Mouse (Mus musculus): ENCODE measurements around the gene Zscan10. TPM values are rescaled to one million over a fixed set of nuclear protein-coding genes. Genes with fewer than 3 reads are reported as not detected.

Gene Zscan10
- polyA plus RNA-seq, 1 experiment from 2014 or later, result 0.26 TPM

DNA sequence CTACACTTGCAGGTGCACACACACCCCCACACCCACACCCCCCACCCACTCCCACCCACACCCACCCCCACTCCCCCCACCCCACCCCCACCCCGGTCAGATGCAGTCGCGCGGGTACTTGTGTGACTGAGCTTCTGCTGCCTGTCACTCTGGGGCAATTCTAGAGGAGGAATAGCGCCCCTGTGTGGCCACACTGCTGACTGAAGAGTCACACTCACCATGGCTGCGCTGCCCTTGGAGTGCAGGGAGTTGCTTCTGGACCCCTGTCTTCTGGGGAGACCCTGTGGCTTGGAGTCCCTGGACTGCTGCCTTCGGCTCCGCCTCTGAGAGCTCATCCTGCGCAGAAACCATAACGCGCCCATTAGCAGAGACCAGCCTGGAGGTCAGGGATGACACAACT is 40.9 kb upstream of the Zscan10 start:
- H3K36me3 ChIP-seq (ENCODE audit: control insufficient read depth, insufficient read depth, low read length), result peaks cover 31% of the 10 kb centered on the region
- WGBS, result 54% methylated on average over 11 of the region's 11 CpGs
- no peak overlapping the region for H3K27ac ChIP-seq (ENCODE audit: low read length)
- no peak overlapping the region for H3K4me3 ChIP-seq (ENCODE audit: low read length)
- no peak overlapping the region for H3K4me2 ChIP-seq (ENCODE audit: low read depth, low read length)
- H3K9ac ChIP-seq (ENCODE audit: low read length), result no peak overlapping the region
- ATAC-seq (ENCODE audit: low read depth), result no peak
- H3K9me3 ChIP-seq (ENCODE audit: control insufficient read depth, low read length), result no peaks in the 10 kb centered on the region
- H3K4me1 ChIP-seq (replicated peaks; ENCODE audit: control insufficient read depth, insufficient read depth, low read length), result peaks cover 8% of the 10 kb centered on the region
- no peaks in the 10 kb centered on the region for H3K27me3 ChIP-seq (ENCODE audit: control insufficient read depth, insufficient read depth, low read depth, low read length)

DNA sequence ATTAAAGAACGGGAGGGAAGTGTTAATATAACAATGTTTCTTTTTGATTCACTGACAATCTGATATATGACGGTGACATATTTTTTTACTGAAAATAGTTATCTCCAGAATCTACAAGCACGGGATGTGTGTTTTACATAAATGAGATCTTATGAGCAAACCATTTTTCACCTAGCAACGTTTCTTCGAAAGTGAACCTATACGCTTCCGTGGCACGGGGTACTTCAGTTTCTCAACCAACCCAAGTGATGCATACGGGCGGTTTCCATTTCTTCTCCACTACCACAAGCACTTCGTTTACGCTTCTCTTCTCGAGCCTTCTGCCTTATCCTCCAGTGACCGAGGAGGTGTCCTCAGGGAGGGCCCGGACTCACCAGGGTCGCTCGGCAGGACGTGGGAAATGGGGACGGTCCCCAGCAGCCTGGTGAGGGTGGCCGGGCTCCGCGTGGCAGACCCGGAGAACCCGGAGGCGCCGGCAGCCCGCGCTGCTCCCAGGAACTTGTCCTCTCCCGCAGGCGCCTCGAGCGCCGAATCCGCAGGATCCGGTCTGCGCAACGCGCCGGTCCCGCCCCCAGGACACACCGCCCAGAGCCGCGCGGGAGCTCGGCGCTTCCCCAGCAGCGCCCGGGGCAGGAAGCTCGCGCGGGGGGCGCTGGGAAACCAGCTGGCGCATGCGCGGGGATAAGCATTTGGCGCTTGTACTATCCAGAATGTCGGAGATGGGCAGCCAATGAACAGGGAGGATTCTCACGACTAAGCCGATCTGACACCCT is 36.9 kb upstream of the Zscan10 start, which contains the start of gene Zfp213:
Gene Zfp213 (minus strand): TSS at position 644 of the 773 bp plus-strand sequence.
- peak within 1 kb of the TSS; percentile 82 for H3K4me2 ChIP-seq (ENCODE audit: low read depth, low read length)
- no peaks in the 10 kb centered on the region for H3K9me3 ChIP-seq (ENCODE audit: control insufficient read depth, low read length)
- peak; percentile 99 for ATAC-seq (ENCODE audit: low read depth)
- H3K4me1 ChIP-seq (replicated peaks; ENCODE audit: control insufficient read depth, insufficient read depth, low read length), result peaks cover 11% of the 10 kb centered on the region
- H3K27me3 ChIP-seq (ENCODE audit: control insufficient read depth, insufficient read depth, low read depth, low read length), result no peaks in the 10 kb centered on the region
- H3K27ac ChIP-seq (ENCODE audit: low read length), result peak within 1 kb of the TSS; percentile 98
- H3K9ac ChIP-seq (ENCODE audit: low read length), result peak within 1 kb of the TSS; percentile 98
- peak within 1 kb of the TSS; percentile 86 for H3K4me3 ChIP-seq (ENCODE audit: low read length)
- under 1% methylated on average over 59 of the region's 59 CpGs for WGBS
- H3K36me3 ChIP-seq (ENCODE audit: control insufficient read depth, insufficient read depth, low read length), result peaks cover 10% of the 10 kb centered on the region

- ATAC-seq (ENCODE audit: low read depth), result peak; percentile 74
- Histone ChIP-seq H3K27me3 (ENCODE audit: control insufficient read depth, insufficient read depth, low read depth, low read length) (no peaks in the 10 kb centered on the region), H3K9me3 (ENCODE audit: control insufficient read depth, low read length) (no peaks in the 10 kb centered on the region), H3K4me3 (ENCODE audit: low read length) (peak overlapping the region; percentile 86), H3K4me2 (ENCODE audit: low read depth, low read length) (peak overlapping the region; percentile 82), H3K27ac (ENCODE audit: low read length) (peak overlapping the region; percentile 87), H3K9ac (ENCODE audit: low read length) (peak overlapping the region; percentile 98), H3K36me3 (ENCODE audit: control insufficient read depth, insufficient read depth, low read length) (peaks cover 8% of the 10 kb centered on the region), H3K4me1 (replicated peaks; ENCODE audit: control insufficient read depth, insufficient read depth, low read length) (peaks cover 11% of the 10 kb centered on the region)
- WGBS, result under 1% methylated on average over 8 of the region's 8 CpGs
These were observed 36.3 kb upstream of the Zscan10 start for GRCm38 (mm10) chr17:23564368-23564715.

DNA sequence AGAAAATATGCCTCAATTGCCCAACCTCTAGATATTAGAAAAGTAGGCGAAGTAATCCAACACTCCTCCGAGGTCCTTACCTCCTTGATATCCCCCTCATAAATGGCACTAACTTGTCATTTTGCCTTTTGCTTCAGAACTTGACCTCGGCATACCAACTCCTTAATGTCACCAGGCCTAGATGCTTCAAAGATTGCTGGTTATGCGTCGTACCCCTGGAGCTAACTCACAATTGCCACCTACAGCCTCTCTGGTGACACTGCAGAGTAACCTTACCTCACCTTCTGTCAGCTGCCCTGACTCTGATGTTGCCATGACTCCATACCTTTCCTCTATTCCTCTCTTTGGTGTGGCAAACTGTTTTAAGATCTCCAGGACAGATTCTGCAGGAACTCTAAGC is 33.9 kb upstream of the Zscan10 start:
- 46% methylated on average over 5 of the region's 5 CpGs for WGBS

DNA sequence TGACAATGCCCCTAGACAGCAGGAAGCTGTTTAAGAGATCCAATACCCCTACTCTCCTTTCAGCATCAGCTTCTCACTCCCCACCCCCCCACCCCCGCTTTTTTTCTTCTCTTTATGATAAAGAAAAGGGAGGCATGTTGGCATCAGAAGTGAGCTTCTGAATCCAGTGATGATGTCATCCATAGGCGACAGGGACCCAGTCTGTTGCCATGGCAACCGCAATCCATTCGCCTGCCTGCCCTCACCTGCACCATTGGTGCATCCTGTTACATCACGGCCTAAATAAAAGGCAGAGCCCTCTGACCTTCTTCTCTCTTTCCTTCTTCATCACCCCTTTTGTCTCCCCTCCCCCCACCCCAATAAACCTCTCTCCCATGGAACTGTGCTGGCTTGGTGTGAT is 32.3 kb upstream of the Zscan10 start:
- Histone ChIP-seq H3K4me3 (ENCODE audit: low read length) (no peak overlapping the region), H3K9ac (ENCODE audit: low read length) (no peak overlapping the region), H3K4me2 (ENCODE audit: low read depth, low read length) (no peak overlapping the region), H3K27ac (ENCODE audit: low read length) (no peak overlapping the region), H3K36me3 (ENCODE audit: control insufficient read depth, insufficient read depth, low read length) (peaks cover 2% of the 10 kb centered on the region; the same call in 1 of the 2 replicates), H3K9me3 (ENCODE audit: control insufficient read depth, low read length) (no peaks in the 10 kb centered on the region; the same call in 1 of the 2 replicates), H3K27me3 (ENCODE audit: control insufficient read depth, insufficient read depth, low read depth, low read length) (no peaks in the 10 kb centered on the region), H3K4me1 (replicated peaks; ENCODE audit: control insufficient read depth, insufficient read depth, low read length) (peaks cover 5% of the 10 kb centered on the region)
- ATAC-seq (ENCODE audit: low read depth), result no peak
- 34% methylated on average over 5 of the region's 5 CpGs for WGBS

More for the DNA sequence above, 33.9 kb upstream of the Zscan10 start:
- Histone ChIP-seq H3K9me3 (ENCODE audit: control insufficient read depth, low read length) (no peaks in the 10 kb centered on the region), H3K4me3 (ENCODE audit: low read length) (no peak overlapping the region), H3K27me3 (ENCODE audit: control insufficient read depth, insufficient read depth, low read depth, low read length) (no peaks in the 10 kb centered on the region), H3K9ac (ENCODE audit: low read length) (no peak overlapping the region), H3K4me1 (replicated peaks; ENCODE audit: control insufficient read depth, insufficient read depth, low read length) (peaks cover 11% of the 10 kb centered on the region), H3K4me2 (ENCODE audit: low read depth, low read length) (no peak overlapping the region), H3K27ac (ENCODE audit: low read length) (no peak overlapping the region), H3K36me3 (ENCODE audit: control insufficient read depth, insufficient read depth, low read length) (no peaks in the 10 kb centered on the region)
- ATAC-seq (ENCODE audit: low read depth), result no peak

- H3K9me3 ChIP-seq (ENCODE audit: control insufficient read depth, low read length), result no peaks in the 10 kb centered on the region; the same call in 1 of the 2 replicates
- no peak overlapping the region for H3K4me2 ChIP-seq (ENCODE audit: low read depth, low read length)
- peaks cover 11% of the 10 kb centered on the region for H3K36me3 ChIP-seq (ENCODE audit: control insufficient read depth, insufficient read depth, low read length)
- no peak overlapping the region for H3K4me3 ChIP-seq (ENCODE audit: low read length)
- no peak overlapping the region for H3K9ac ChIP-seq (ENCODE audit: low read length)
- peaks cover under 1% of the 10 kb centered on the region for H3K4me1 ChIP-seq (replicated peaks; ENCODE audit: control insufficient read depth, insufficient read depth, low read length)
- H3K27ac ChIP-seq (ENCODE audit: low read length), result no peak overlapping the region
- no peaks in the 10 kb centered on the region for H3K27me3 ChIP-seq (ENCODE audit: control insufficient read depth, insufficient read depth, low read depth, low read length)
- 28% methylated on average over 6 of the region's 6 CpGs for WGBS
- peak; percentile 72; the same call in 1 of the 2 replicates for ATAC-seq (ENCODE audit: low read depth)
These were observed 30.6 kb upstream of the Zscan10 start for GRCm38 (mm10) chr17:23570017-23570416.

DNA sequence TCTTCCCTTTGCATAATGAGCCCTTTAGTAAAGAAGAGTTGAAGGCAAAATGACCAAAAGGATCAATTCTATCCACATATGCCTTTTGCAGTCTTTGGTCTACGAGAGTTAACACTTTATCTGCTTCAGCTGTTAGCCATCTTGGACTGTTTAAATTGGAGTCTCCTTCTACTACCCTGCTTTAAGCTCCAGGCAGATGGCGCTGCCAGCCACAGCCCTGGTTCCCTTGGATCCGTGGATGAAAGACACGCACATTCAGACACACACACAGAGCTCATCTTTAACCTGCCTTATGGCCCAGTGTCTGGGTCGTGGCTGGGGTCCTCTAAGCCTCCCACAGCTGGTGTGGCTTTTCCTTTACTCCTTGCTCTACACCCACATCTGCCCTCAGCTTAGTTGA is 29.6 kb upstream of the Zscan10 start:
- 16% methylated on average over 5 of the region's 5 CpGs for WGBS
- H3K27ac ChIP-seq (ENCODE audit: low read length), result no peak overlapping the region

GRCm38 (mm10) chr17:23572059-23572458 is 28.6 kb upstream of the Zscan10 start:
- Histone ChIP-seq H3K9me3 (ENCODE audit: control insufficient read depth, low read length) (peaks cover 5% of the 10 kb centered on the region; the same call in 1 of the 2 replicates), H3K4me2 (ENCODE audit: low read depth, low read length) (no peak overlapping the region), H3K27me3 (ENCODE audit: control insufficient read depth, insufficient read depth, low read depth, low read length) (no peaks in the 10 kb centered on the region), H3K27ac (ENCODE audit: low read length) (no peak overlapping the region), H3K4me3 (ENCODE audit: low read length) (no peak overlapping the region), H3K36me3 (ENCODE audit: control insufficient read depth, insufficient read depth, low read length) (peaks cover 29% of the 10 kb centered on the region), H3K4me1 (replicated peaks; ENCODE audit: control insufficient read depth, insufficient read depth, low read length) (no peaks in the 10 kb centered on the region), H3K9ac (ENCODE audit: low read length) (no peak overlapping the region)
- no peak for ATAC-seq (ENCODE audit: low read depth)
- 78% methylated on average over 6 of the region's 6 CpGs for WGBS

More for the DNA sequence above, 29.6 kb upstream of the Zscan10 start:
- H3K4me2 ChIP-seq (ENCODE audit: low read depth, low read length), result no peak overlapping the region
- no peaks in the 10 kb centered on the region for H3K4me1 ChIP-seq (replicated peaks; ENCODE audit: control insufficient read depth, insufficient read depth, low read length)
- ATAC-seq (ENCODE audit: low read depth), result 0 out of 2 replicates have a peak, but pooled peaks have one; percentile 50
- H3K9me3 ChIP-seq (ENCODE audit: control insufficient read depth, low read length), result peaks cover 2% of the 10 kb centered on the region; the same call in 1 of the 2 replicates
- H3K36me3 ChIP-seq (ENCODE audit: control insufficient read depth, insufficient read depth, low read length), result peaks cover 19% of the 10 kb centered on the region
- no peak overlapping the region for H3K9ac ChIP-seq (ENCODE audit: low read length)
- no peaks in the 10 kb centered on the region for H3K27me3 ChIP-seq (ENCODE audit: control insufficient read depth, insufficient read depth, low read depth, low read length)
- H3K4me3 ChIP-seq (ENCODE audit: low read length), result no peak overlapping the region

DNA sequence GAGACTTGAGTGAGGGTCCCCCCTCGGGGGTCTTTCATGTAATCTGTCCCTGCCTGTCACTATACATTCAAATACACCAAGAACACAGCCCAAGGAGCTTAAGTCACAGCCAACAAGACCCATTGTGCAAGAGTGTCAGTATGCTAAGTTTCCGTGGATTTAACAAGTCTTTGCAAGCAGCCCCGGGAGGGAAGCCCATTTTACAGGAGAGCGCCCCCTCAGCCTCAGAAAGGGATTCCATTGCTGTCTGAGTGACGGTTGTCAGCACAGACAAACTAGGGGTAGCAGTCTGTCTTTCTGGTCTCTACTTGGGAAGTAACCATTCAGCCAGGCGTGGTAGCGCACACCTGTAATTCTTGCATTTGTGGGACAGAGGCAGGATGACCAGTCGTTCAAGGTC is 26.5 kb upstream of the Zscan10 start:
- no peaks in the 10 kb centered on the region for H3K4me1 ChIP-seq (replicated peaks; ENCODE audit: control insufficient read depth, insufficient read depth, low read length)
- H3K9me3 ChIP-seq (ENCODE audit: control insufficient read depth, low read length), result peaks cover 5% of the 10 kb centered on the region; the same call in 1 of the 2 replicates
- ATAC-seq (ENCODE audit: low read depth), result no peak
- H3K4me3 ChIP-seq (ENCODE audit: low read length), result no peak overlapping the region
- no peak overlapping the region for H3K9ac ChIP-seq (ENCODE audit: low read length)
- H3K36me3 ChIP-seq (ENCODE audit: control insufficient read depth, insufficient read depth, low read length), result peaks cover 43% of the 10 kb centered on the region
- H3K27ac ChIP-seq (ENCODE audit: low read length), result no peak overlapping the region
- no peak overlapping the region for H3K4me2 ChIP-seq (ENCODE audit: low read depth, low read length)
- no peaks in the 10 kb centered on the region for H3K27me3 ChIP-seq (ENCODE audit: control insufficient read depth, insufficient read depth, low read depth, low read length)
- WGBS, result 91% methylated on average over 8 of the region's 8 CpGs
